20 mouse cellular contexts compared by ENCODE assay signal in the genomic region with DNA sequence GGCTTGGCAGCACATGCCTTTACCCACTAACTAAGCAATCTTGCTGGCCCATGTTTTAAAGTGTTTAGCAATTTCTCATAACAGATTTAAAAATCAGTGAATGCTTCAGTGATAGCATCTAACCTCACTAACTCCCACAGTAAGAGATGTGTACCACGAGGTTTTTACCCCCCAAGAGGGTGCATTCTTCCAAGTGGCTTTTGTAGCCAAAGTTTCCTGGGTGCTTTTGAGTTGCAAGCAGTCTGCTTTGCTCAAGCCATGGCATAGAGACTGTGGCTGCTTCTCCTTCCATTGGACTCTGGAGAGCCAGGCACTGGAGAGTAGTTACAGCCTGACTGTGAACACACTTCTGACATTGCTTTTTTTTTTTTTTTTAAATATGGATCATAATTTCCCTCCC. TPM values are rescaled to one million over a fixed set of nuclear protein-coding genes. Genes with fewer than 3 reads are reported as not detected.
A peak's percentile ranks its signal among the peaks of the same experiment; 100 is the strongest.
DNase-seq lines count a peak whose midpoint lies in the region; ATAC-seq and TF ChIP-seq lines count a peak whose summit lies in the region.
"Had no signal": no experiment of that assay in that cellular context is flagged by ENCODE, and none has a peak within 500 bp of the region (broad histone marks: within the 10 kb centered on the region; RNA-seq: fewer than 3 reads in every experiment).

No protein-coding gene starts in this region.

- in situ Hi-C loops in Patski (cut with MboI; ENCODE audit: low pct_unique_long_range_greater_than_20kb), result loop anchor here (5.0 kb wide), 2 partner anchors 33 to 63 kb away; no protein-coding TSS in a partner anchor

- no peak for TF ChIP-seq CTCF in Patski (IDR thresholded peaks at IDR 0.05)

- POLR2A ChIA-PET in Patski (lab: Charles Lee), result interaction anchor here (0.6 to 1.1 kb wide), 3 partner anchors 29 to 45 kb away, joined by 3 read pairs; a partner anchor contains a TSS

- CTCF ChIA-PET in Patski (lab: Charles Lee), result interaction anchor here (1.1 to 1.7 kb wide), 4 partner anchors 12 to 77 kb away, joined by 4 read pairs; a partner anchor contains a TSS

- no peaks in the 10 kb centered on the region for H3K27me3 ChIP-seq in Patski
- H3K27me3 ChIP-seq: CH12.LX had no signal

- peak; percentile 51 for ATAC-seq in Patski
- ATAC-seq: activated CD4-positive, CD25-positive, alpha-beta regulatory T cell, adult 4 months; CD4-positive, CD25-positive, alpha-beta regulatory T cell, adult 4 months had no signal

- DNase-seq in NIH3T3 (ENCODE audit: low read depth), result peak; percentile 58
- DNase-seq in Patski (ENCODE audit: low read depth, low spot score), result peak; percentile 71
- DNase-seq in spleen, postnatal 14 days (ENCODE audit: low spot score in 2 of 2), result no peak
- no peak for DNase-seq in thymus, postnatal 4 days
- DNase-seq: adrenal gland, adult 2 months; adrenal gland, adult 8-10 months; adrenal gland, postnatal 10 days; adrenal gland, postnatal 14 days; adrenal gland, postnatal 25 days; adrenal gland, postnatal 36 days; B cell, adult 2 months; cerebellum, adult 11 months; cerebellum, adult 11-12 months; cerebellum, adult 18-20 months; cerebellum, adult 2 months; cerebellum, adult 8-10 months had no signal

RNA-seq across cellular contexts. Expression of a gene that starts 7.4 kb away (rescaled TPM):
- polyA plus RNA-seq in Patski (2021), result 68.3 TPM

RNA-seq across cellular contexts. Expression of a gene that starts 18.0 kb away (rescaled TPM):
- 2.7 TPM for polyA plus RNA-seq in Patski (2021)
- polyA plus RNA-seq: G1E had no signal

RNA-seq across cellular contexts. Expression of a gene that starts 29.3 kb away (rescaled TPM):
- 8.2 TPM for polyA plus RNA-seq in Patski (2021)
- polyA plus RNA-seq: activated CD4-positive, CD25-positive, alpha-beta regulatory T cell, adult 4 months; CD4-positive, CD25-positive, alpha-beta regulatory T cell, adult 4 months; G1E had no signal

Comparison
In these comparisons a context has a peak if more than half of its experiments do, and no peak if none do; other contexts are left out.
1. DNase-seq: peak in NIH3T3 (single experiment) and Patski (single experiment); none in spleen, postnatal 14 days (0 of 2) and thymus, postnatal 4 days (single experiment).